Mouse (Mus musculus): ENCODE data around the gene Plpp3. TPM values are rescaled to one million over a fixed set of nuclear protein-coding genes. Genes with fewer than 3 reads are reported as not detected.

Plpp3 gene
- total and polyA plus RNA-seq, 3 experiments = not detected

DNA sequence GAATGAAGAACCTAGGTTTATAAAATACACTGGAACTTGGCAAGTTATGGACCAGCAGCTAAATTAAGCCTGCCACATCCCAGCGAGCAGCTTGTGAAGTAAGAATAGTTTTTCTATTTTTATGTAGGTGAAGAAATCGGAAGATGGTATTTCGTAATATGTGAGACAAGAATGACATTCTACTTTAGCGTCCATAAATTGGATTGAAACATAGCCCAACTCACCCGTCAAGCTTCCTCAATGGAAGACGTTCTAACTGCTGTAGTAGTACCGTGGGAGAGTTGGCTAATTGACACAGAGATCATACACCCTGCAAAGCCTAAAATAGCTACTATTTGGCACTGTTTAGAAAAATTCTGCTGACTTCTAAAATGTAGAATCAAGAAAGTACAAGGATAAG lies 7.7 kb upstream of the Plpp3 start:
- Histone ChIP-seq H3K9ac (ENCODE audit: control insufficient read depth, low read depth, low read length, poor library complexity, severe bottlenecking) (no peak overlapping the region), H3K4me1 (ENCODE audit: control insufficient read depth in 1 of 2, insufficient read depth in 2 of 2, low read length in 2 of 2) (no peaks in the 10 kb centered on the region), H3K36me3 (ENCODE audit: control insufficient read depth in 1 of 2, insufficient read depth in 2 of 2, low read length in 2 of 2) (no peaks in the 10 kb centered on the region), H3K4me3 (ENCODE audit: control insufficient read depth in 1 of 2, insufficient read depth in 1 of 2, low read depth in 2 of 2, low read length in 2 of 2) (no peak overlapping the region), H3K27me3 (ENCODE audit: control insufficient read depth in 1 of 2, insufficient read depth in 2 of 2, low read length in 2 of 2) (no peaks in the 10 kb centered on the region), H3K9me3 (replicated peaks; ENCODE audit: insufficient read depth, low read length) (no peaks in the 10 kb centered on the region), H3K27ac (ENCODE audit: control insufficient read depth, low read depth, low read length) (no peak overlapping the region), H3K79me2 (ENCODE audit: control insufficient read depth, insufficient read depth, low read length, poor library complexity) (no peaks in the 10 kb centered on the region)
- DNase-seq (ENCODE audit: low read depth, low spot score) = no peak
- no peak for TF ChIP-seq ETS1 (IDR thresholded peaks at IDR 0.05; ENCODE audit: low read depth, low read length)
- TF ChIP-seq E2F4 (IDR thresholded peaks at IDR 0.05; ENCODE audit: borderline replicate concordance, low read depth, low read length) = no peak
- TF ChIP-seq MXI1 (IDR thresholded peaks at IDR 0.05; ENCODE audit: low read depth, low read length) = no peak
- TF ChIP-seq GABPA (IDR thresholded peaks at IDR 0.05; ENCODE audit: low read depth, low read length) = no peak
- no peak for TF ChIP-seq RCOR1 (IDR thresholded peaks at IDR 0.05; ENCODE audit: low read depth, low read length)
- no peak for TF ChIP-seq MAFK (IDR thresholded peaks at IDR 0.05; ENCODE audit: borderline replicate concordance, low read depth, low read length)
- TF ChIP-seq NELFE (IDR thresholded peaks at IDR 0.05; ENCODE audit: low read depth, low read length) = no peak
- no peak for TF ChIP-seq BHLHE40 (IDR thresholded peaks at IDR 0.05; ENCODE audit: borderline replicate concordance, low read depth, low read length)
- TF ChIP-seq MAX (IDR thresholded peaks at IDR 0.05; ENCODE audit: low read length) = no peak
- TF ChIP-seq EP300 (IDR thresholded peaks at IDR 0.05; ENCODE audit: low read depth in 1 of 2, low read length in 2 of 2) = no peak
- TF ChIP-seq CHD2 (IDR thresholded peaks at IDR 0.05; ENCODE audit: low read length) = no peak
- no peak for TF ChIP-seq USF1 (IDR thresholded peaks at IDR 0.05; ENCODE audit: low read depth, low read length)
- TF ChIP-seq ZMIZ1 (IDR thresholded peaks at IDR 0.05; ENCODE audit: low read depth, low read length) = no peak
- TF ChIP-seq JUND (IDR thresholded peaks at IDR 0.05; ENCODE audit: low read depth, low read length) = no peak

DNA sequence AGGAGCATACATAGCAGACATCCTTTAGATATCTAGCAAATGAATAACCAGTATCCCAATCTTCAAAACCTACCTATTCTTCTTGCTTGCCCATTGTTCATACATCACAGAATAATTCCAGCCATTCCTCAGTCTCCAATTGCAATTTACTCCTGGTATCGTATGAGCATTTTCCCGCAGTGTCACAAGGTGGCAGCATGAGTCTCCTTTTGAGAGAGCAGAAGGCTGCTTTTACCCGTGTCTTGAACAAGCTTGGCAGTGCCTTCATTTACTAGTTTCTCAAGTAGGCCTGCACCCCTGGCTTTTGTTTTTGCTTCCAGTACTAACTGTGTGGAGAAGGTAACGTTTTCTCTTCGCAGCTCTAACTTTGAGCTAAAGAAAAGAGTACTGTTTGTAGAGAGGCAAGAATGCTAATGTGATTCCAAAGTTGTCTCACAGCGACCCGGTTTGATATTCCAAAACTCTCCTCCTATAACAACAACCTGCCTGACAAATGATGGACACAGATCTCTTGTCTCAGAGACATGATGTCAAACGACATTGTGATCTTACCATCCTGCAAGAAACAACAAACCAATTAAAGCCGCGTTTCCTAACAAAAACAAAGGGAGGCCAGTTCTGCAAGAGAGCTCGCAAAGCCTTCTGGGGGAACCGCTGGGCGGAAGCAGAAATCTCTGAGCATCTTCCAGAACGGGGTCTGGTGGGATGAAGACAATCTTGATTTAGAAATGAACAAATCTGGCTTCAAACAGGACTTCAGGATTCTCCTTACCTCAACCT lies 5.0 kb upstream of the Plpp3 start:
- Histone ChIP-seq H3K79me2 (ENCODE audit: control insufficient read depth, insufficient read depth, low read length, poor library complexity) (no peaks in the 10 kb centered on the region), H3K27me3 (ENCODE audit: control insufficient read depth in 1 of 2, insufficient read depth in 2 of 2, low read length in 2 of 2) (no peaks in the 10 kb centered on the region), H3K27ac (ENCODE audit: control insufficient read depth, low read depth, low read length) (no peak overlapping the region), H3K9ac (ENCODE audit: control insufficient read depth, low read depth, low read length, poor library complexity, severe bottlenecking) (no peak overlapping the region), H3K9me3 (replicated peaks; ENCODE audit: insufficient read depth, low read length) (no peaks in the 10 kb centered on the region), H3K36me3 (ENCODE audit: control insufficient read depth in 1 of 2, insufficient read depth in 2 of 2, low read length in 2 of 2) (no peaks in the 10 kb centered on the region), H3K4me1 (ENCODE audit: control insufficient read depth in 1 of 2, insufficient read depth in 2 of 2, low read length in 2 of 2) (no peaks in the 10 kb centered on the region), H3K4me3 (ENCODE audit: control insufficient read depth in 1 of 2, insufficient read depth in 1 of 2, low read depth in 2 of 2, low read length in 2 of 2) (no peak overlapping the region)
- DNase-seq (ENCODE audit: low read depth, low spot score) = peak; percentile 65
- TF ChIP-seq SMC3 (IDR thresholded peaks at IDR 0.05; ENCODE audit: low read depth, low read length) (peak; percentile 90), USF1 (IDR thresholded peaks at IDR 0.05; ENCODE audit: low read depth, low read length) (no peak), ZC3H11A (IDR thresholded peaks at IDR 0.05; ENCODE audit: low read depth, low read length) (peak; percentile 75), RAD21 (IDR thresholded peaks at IDR 0.05; ENCODE audit: low read depth, low read length) (peak; percentile 95), CTCF (IDR thresholded peaks at IDR 0.05 in 2 of 3, conservative IDR thresholded peaks at IDR 0.05 in 1 of 3; ENCODE audit: control insufficient read depth in 1 of 3, insufficient read depth in 1 of 3, low read depth in 2 of 3, low read length in 3 of 3, poor library complexity in 1 of 3, severe bottlenecking in 1 of 3) (peak; percentile 44 to 84 (median 67))
